Mouse (Mus musculus) v-Abl transformed pro-B cells (cell line): ENCODE data around the gene Cct6b.
"Not testable (repeated sequence)": the region's sequence is repeated elsewhere in the genome, so short reads cannot be mapped to it uniquely, and the experiment has no call there.

Source experiments
- in situ Hi-C, 2 experiments: fragments of 400-800 bp; cut with MboI; formaldehyde crosslinking; loops; one replicate each; pipeline ENCODE4 v1.15.1; 2025; ENCODE audit not compliant: unreplicated experiment in 2 of 2

Gene Cct6b

GRCm38 (mm10) chr11:82712681-82713080 is 51.4 kb downstream of the Cct6b start:
- in situ Hi-C loops: no loop called here

- in situ Hi-C loops: loop anchor here (5.0 kb wide), 3 partner anchors 92 to 477 kb away; no protein-coding TSS in a partner anchor
Observed at GRCm38 (mm10) chr11:82708934-82709333, 55.2 kb downstream of the Cct6b start.

- in situ Hi-C loops: loop anchor here (5.0 kb wide), 3 partner anchors 88 to 473 kb away; no protein-coding TSS in a partner anchor
Observed at GRCm38 (mm10) chr11:82705082-82705481, 59.0 kb downstream of the Cct6b start.

GRCm38 (mm10) chr11:82699865-82700410 is 64.2 kb downstream of the Cct6b start:
- in situ Hi-C loops: no loop called here

GRCm38 (mm10) chr11:82695930-82696329 is 68.2 kb downstream of the Cct6b start:
- in situ Hi-C loops: no loop called here

- in situ Hi-C loops: not testable (repeated sequence)
Observed at GRCm38 (mm10) chr11:82694947-82695346, 69.2 kb downstream of the Cct6b start.

GRCm38 (mm10) chr11:82692668-82693067 is 71.5 kb downstream of the Cct6b start:
- in situ Hi-C loops: no loop called here

- in situ Hi-C loops: no loop called here
Observed at GRCm38 (mm10) chr11:82690476-82690875, 73.6 kb downstream of the Cct6b start.

GRCm38 (mm10) chr11:82687668-82688067 is 76.5 kb downstream of the Cct6b start:
- in situ Hi-C loops: loop anchor here in 1 of 2 experiments (10.0 kb wide), 1 partner anchor 283 kb away; no protein-coding TSS in a partner anchor

- in situ Hi-C loops: loop anchor here in 1 of 2 experiments (5.0 to 10.0 kb wide), 3 partner anchors 72 to 452 kb away; no protein-coding TSS in a partner anchor
Observed at GRCm38 (mm10) chr11:82684676-82685075, 79.4 kb downstream of the Cct6b start.

- in situ Hi-C loops: loop anchor here in 1 of 2 experiments (5.0 to 10.0 kb wide), 3 partner anchors 72 to 452 kb away; no protein-coding TSS in a partner anchor
Observed at GRCm38 (mm10) chr11:82683765-82684505, 80.2 kb downstream of the Cct6b start.

GRCm38 (mm10) chr11:82678561-82678960 is 85.6 kb downstream of the Cct6b start:
- in situ Hi-C loops: no loop called here
